Mouse (Mus musculus) stomach, embryonic 16.5 days (tissue): ENCODE data around the gene Wfdc3. TPM values are rescaled to one million over a fixed set of nuclear protein-coding genes. Genes with fewer than 3 reads are reported as not detected.

Experiments used
- ATAC-seq: fragments of 200-750 bp; cut with Nextera tagmentation; 2 replicates; pipeline ENCODE4 v1.8.0; 2017; ENCODE audit warnings: moderate number of reproducible peaks, moderate TSS enrichment; ENCODE audit not compliant: insufficient read depth, low FRiP score
- H3K27ac ChIP-seq: fragments of 300-500 bp; sonication (generic); 2 replicates; pipeline ENCODE4 v1.5.1; 2014; ENCODE audit warnings: low read length
- H3K27me3 ChIP-seq: fragments of 300-500 bp; sonication (generic); 2 replicates; pipeline ENCODE4 v1.6.1; 2014; ENCODE audit warnings: low read length, control low read depth, mixed read lengths; ENCODE audit not compliant: control insufficient read depth, insufficient read depth
- H3K36me3 ChIP-seq: fragments of 300-500 bp; sonication (generic); 2 replicates; pipeline ENCODE4 v1.6.1; 2014; ENCODE audit warnings: low read length; ENCODE audit not compliant: control insufficient read depth, insufficient read depth
- H3K4me1 ChIP-seq: fragments of 300-500 bp; sonication (generic); 2 replicates; pipeline ENCODE4 v1.6.1; 2014; ENCODE audit warnings: low read length, control low read depth, mixed read lengths; ENCODE audit not compliant: control insufficient read depth, insufficient read depth
- H3K4me2 ChIP-seq: fragments of 300-500 bp; sonication (generic); 2 replicates; pipeline ENCODE4 v1.6.1; 2014; ENCODE audit warnings: low read depth, low read length, mixed read lengths
- H3K4me3 ChIP-seq: fragments of 300-500 bp; sonication (generic); replicated peaks from 2 replicates; pipeline ENCODE4 v1.5.1; 2014; ENCODE audit warnings: mild to moderate bottlenecking, low read length
- H3K9ac ChIP-seq: fragments of 300-500 bp; sonication (generic); 2 replicates; pipeline ENCODE4 v1.6.1; 2014; ENCODE audit warnings: low read length
- H3K9me3 ChIP-seq: fragments of 300-500 bp; sonication (generic); replicated peaks from 2 replicates; pipeline ENCODE4 v1.6.1; 2016; ENCODE audit warnings: low read length, control low read depth; ENCODE audit not compliant: control insufficient read depth
- WGBS: fragments of 180-500 bp; shearing (Covaris S2); extraction: QIAGEN DNeasy Blood & Tissue Kit; methylation state at CpG from one replicate; pipeline ENCODE4 v1.1.7; 2014; 5-methylcytosine and 5-hydroxymethylcytosine counted together
- polyA plus RNA-seq: library from polyadenylated mRNA; unstranded; fragments of >200 nt; fragmentation: Nextera tagmentation; extraction: Ambion mirVana; gene quantifications from 2 replicates; pipeline ENCODE4 v1.2.1, GENCODE M21; 2015

The Wfdc3 gene
- polyA plus RNA-seq, 1 experiment from 2014 or later: 1.3 TPM

GRCm38 (mm10) chr2:164754800-164755199, 9.1 kb upstream of the Wfdc3 start:
- Histone ChIP-seq H3K4me2 (no peak overlapping the region), H3K9ac (no peak overlapping the region), H3K9me3 (no peaks in the 10 kb centered on the region), H3K36me3 (peaks cover 54% of the 10 kb centered on the region), H3K27me3 (no peaks in the 10 kb centered on the region), H3K4me1 (no peaks in the 10 kb centered on the region), H3K27ac (no peak overlapping the region), H3K4me3 (no peak overlapping the region)
- WGBS: 71% methylated on average over 2 of the region's 2 CpGs
- ATAC-seq: no peak

- no peak overlapping the region for H3K9ac ChIP-seq
- ATAC-seq: no peak
- no peaks in the 10 kb centered on the region for H3K9me3 ChIP-seq
- H3K36me3 ChIP-seq: peaks cover 49% of the 10 kb centered on the region
- no peak overlapping the region for H3K4me2 ChIP-seq
- H3K27me3 ChIP-seq: no peaks in the 10 kb centered on the region
- no peaks in the 10 kb centered on the region for H3K4me1 ChIP-seq
- H3K27ac ChIP-seq: no peak overlapping the region
- 75% methylated on average over 11 of the region's 11 CpGs for WGBS
- no peak overlapping the region for H3K4me3 ChIP-seq
These were observed 8.4 kb upstream of the Wfdc3 start for GRCm38 (mm10) chr2:164754105-164754504.

GRCm38 (mm10) chr2:164752454-164752853, 6.7 kb upstream of the Wfdc3 start:
- Histone ChIP-seq H3K4me1 (peaks cover 2% of the 10 kb centered on the region; the same call in 1 of the 2 replicates), H3K36me3 (peaks cover 41% of the 10 kb centered on the region), H3K27me3 (no peaks in the 10 kb centered on the region), H3K9ac (no peak overlapping the region), H3K4me3 (no peak overlapping the region), H3K4me2 (no peak overlapping the region), H3K27ac (no peak overlapping the region), H3K9me3 (no peaks in the 10 kb centered on the region)
- peak; percentile 21; the same call in 1 of the 2 replicates for ATAC-seq
- WGBS: 79% methylated on average over 2 of the region's 2 CpGs

- Histone ChIP-seq H3K9me3 (no peaks in the 10 kb centered on the region), H3K9ac (no peak overlapping the region), H3K4me3 (no peak overlapping the region), H3K4me2 (no peak overlapping the region), H3K27me3 (no peaks in the 10 kb centered on the region), H3K36me3 (peaks cover 17% of the 10 kb centered on the region; the same call in 1 of the 2 replicates), H3K27ac (no peak overlapping the region), H3K4me1 (peaks cover 17% of the 10 kb centered on the region)
- 86% methylated on average over 6 of the region's 6 CpGs for WGBS
- no peak for ATAC-seq
These were observed 3.3 kb upstream of the Wfdc3 start for GRCm38 (mm10) chr2:164748991-164749390.

GRCm38 (mm10) chr2:164748191-164748590, 2.5 kb upstream of the Wfdc3 start:
- no peak for ATAC-seq
- Histone ChIP-seq H3K4me2 (no peak overlapping the region), H3K9me3 (no peaks in the 10 kb centered on the region), H3K9ac (no peak overlapping the region), H3K4me3 (no peak overlapping the region), H3K27ac (no peak overlapping the region), H3K36me3 (peaks cover 14% of the 10 kb centered on the region; the same call in 1 of the 2 replicates), H3K4me1 (peaks cover 17% of the 10 kb centered on the region), H3K27me3 (no peaks in the 10 kb centered on the region)
- 82% methylated on average over 4 of the region's 4 CpGs for WGBS

GRCm38 (mm10) chr2:164746693-164747092, 962 bp upstream of the Wfdc3 start:
- Histone ChIP-seq H3K27me3 (no peaks in the 10 kb centered on the region), H3K9me3 (no peaks in the 10 kb centered on the region), H3K36me3 (0 out of 2 replicates have a peak, but pooled peaks cover 8% of the 10 kb centered on the region), H3K4me3 (peak overlapping the region; percentile 75), H3K9ac (peak overlapping the region; percentile 98), H3K4me2 (peak overlapping the region; percentile 86), H3K4me1 (peaks cover 17% of the 10 kb centered on the region), H3K27ac (peak overlapping the region; percentile 48)
- no peak for ATAC-seq
- WGBS: 42% methylated on average over 8 of the region's 8 CpGs

GRCm38 (mm10) chr2:164744987-164745386, 744 bp downstream of the Wfdc3 start:
- no peaks in the 10 kb centered on the region for H3K9me3 ChIP-seq
- WGBS: 70% methylated on average over 13 of the region's 13 CpGs
- H3K4me3 ChIP-seq: peak overlapping the region; percentile 75
- H3K27ac ChIP-seq: no peak overlapping the region
- 0 out of 2 replicates have a peak, but pooled peaks cover 2% of the 10 kb centered on the region for H3K36me3 ChIP-seq
- H3K4me1 ChIP-seq: peaks cover 17% of the 10 kb centered on the region
- peak overlapping the region; percentile 98; the same call in 1 of the 2 replicates for H3K9ac ChIP-seq
- no peak for ATAC-seq
- H3K4me2 ChIP-seq: peak overlapping the region; percentile 86
- H3K27me3 ChIP-seq: no peaks in the 10 kb centered on the region

GRCm38 (mm10) chr2:164739876-164740275, 5.9 kb downstream of the Wfdc3 start:
- Histone ChIP-seq H3K27ac (no peak overlapping the region), H3K27me3 (no peaks in the 10 kb centered on the region), H3K4me1 (peaks cover under 1% of the 10 kb centered on the region; the same call in 1 of the 2 replicates), H3K9ac (no peak overlapping the region), H3K4me3 (no peak overlapping the region), H3K36me3 (no peaks in the 10 kb centered on the region), H3K4me2 (no peak overlapping the region), H3K9me3 (no peaks in the 10 kb centered on the region)
- WGBS: 59% methylated on average over 7 of the region's 7 CpGs
- no peak for ATAC-seq

GRCm38 (mm10) chr2:164737377-164738090, 8.2 kb downstream of the Wfdc3 start:
- peak overlapping the region; percentile 63 for H3K27ac ChIP-seq
- H3K36me3 ChIP-seq: no peaks in the 10 kb centered on the region
- H3K4me2 ChIP-seq: no peak overlapping the region
- no peaks in the 10 kb centered on the region for H3K4me1 ChIP-seq
- no peak overlapping the region for H3K4me3 ChIP-seq
- no peaks in the 10 kb centered on the region for H3K9me3 ChIP-seq
- no peak overlapping the region for H3K9ac ChIP-seq
- ATAC-seq: peak; percentile 85
- 54% methylated on average over 3 of the region's 3 CpGs for WGBS
- no peaks in the 10 kb centered on the region for H3K27me3 ChIP-seq
